Mouse (Mus musculus): ENCODE results near the gene Tex33. TPM values are rescaled to one million over a fixed set of nuclear protein-coding genes. Genes with fewer than 3 reads are reported as not detected.

Gene Tex33
- polyA plus RNA-seq, 1 experiment = not detected

DNA sequence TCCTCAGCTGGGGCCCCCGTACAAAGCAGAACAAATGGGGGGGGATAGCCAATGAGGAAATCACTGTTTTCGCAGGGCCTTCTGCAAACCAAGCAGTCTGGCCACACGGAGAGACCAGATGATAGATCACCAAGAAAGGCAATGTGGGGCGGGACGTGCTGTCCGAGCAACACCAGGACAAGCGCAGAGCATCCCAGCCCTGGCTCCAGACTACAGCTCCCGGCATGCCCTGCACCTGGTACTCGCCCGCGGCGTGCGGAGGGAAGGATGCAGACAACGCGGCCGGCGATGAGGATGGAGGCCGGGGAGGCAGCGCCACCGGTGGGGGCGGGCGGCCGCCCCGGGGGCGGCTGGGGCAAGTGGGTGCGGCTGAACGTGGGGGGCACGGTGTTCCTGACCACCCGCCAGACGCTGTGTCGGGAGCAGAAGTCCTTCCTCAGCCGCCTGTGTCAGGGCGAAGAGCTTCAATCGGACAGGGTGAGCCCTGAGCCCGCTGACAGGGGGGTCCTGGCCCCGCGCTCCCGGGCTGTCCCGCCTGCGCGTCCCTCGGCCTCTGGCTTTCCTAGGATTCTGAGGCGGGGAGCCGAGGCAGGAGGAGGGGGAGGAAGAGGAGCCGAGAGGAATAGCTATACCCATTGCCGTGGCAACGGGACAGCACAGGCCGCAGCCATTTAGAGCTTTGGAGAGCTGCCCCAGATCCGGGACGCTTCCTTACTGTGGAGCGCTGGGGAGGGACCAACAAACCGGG, 32.9 kb upstream of the Tex33 start, which contains the start of gene Kctd17:
TSS of gene Kctd17 (plus strand) at position 174 of the 748 bp plus-strand sequence.
- peak within 1 kb of the TSS; percentile 98 for H3K27ac ChIP-seq (replicated peaks; ENCODE audit: low read depth, low read length)
- peak within 1 kb of the TSS; percentile 65 for H3K4me3 ChIP-seq (ENCODE audit: insufficient read depth, low read depth, low read length)
- peaks cover 16% of the 10 kb centered on the region for H3K4me1 ChIP-seq (ENCODE audit: control insufficient read depth, insufficient read depth, insufficient read length, low read length)

DNA sequence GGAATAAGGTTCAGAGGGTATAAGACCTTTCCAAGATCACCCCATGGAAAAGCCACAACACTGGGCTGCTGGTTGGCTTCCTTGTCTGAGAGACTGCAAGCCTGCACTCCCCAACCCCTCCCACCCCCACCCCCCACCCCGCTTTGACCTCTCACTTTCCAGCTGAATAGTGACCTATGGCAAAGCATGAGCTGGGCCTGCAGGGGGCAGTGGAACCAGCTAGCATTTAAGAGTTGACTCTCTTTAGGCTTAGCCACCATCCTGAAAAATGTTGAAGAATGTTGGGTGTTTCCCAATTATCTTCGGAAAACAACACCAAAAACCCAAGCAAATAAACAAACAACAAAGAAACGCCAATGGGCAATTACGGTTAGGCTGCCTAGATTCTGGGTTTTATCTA, 29.5 kb upstream of the Tex33 start:
- H3K4me1 ChIP-seq (ENCODE audit: control insufficient read depth, insufficient read depth, insufficient read length, low read length) = 0 out of 2 replicates have a peak, but pooled peaks cover 2% of the 10 kb centered on the region
- H3K27ac ChIP-seq (replicated peaks; ENCODE audit: low read depth, low read length) = no peak overlapping the region
- H3K4me3 ChIP-seq (ENCODE audit: insufficient read depth, low read depth, low read length) = no peak overlapping the region

DNA sequence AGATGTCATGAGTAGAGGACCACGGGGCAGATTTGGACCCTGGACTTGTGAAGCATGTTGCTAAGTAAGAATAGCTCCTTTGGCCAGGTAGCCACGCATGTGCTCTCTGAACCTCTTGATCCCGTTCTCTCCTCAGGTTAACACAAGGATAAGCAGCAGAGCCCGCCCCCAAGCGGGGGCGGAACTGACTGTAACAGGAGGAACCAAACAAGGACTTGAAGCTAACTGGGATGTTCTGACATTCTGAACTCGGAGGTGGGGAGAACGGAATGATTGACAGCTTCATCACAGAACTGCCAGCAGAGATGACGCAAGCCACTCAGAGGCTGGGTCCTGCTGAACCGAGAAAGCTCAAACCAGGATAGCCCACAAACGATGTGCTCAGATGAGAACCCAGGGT, 28.8 kb upstream of the Tex33 start:
- Histone ChIP-seq H3K27ac (replicated peaks; ENCODE audit: low read depth, low read length) (no peak overlapping the region), H3K4me1 (ENCODE audit: control insufficient read depth, insufficient read depth, insufficient read length, low read length) (no peaks in the 10 kb centered on the region), H3K4me3 (ENCODE audit: insufficient read depth, low read depth, low read length) (no peak overlapping the region)

DNA sequence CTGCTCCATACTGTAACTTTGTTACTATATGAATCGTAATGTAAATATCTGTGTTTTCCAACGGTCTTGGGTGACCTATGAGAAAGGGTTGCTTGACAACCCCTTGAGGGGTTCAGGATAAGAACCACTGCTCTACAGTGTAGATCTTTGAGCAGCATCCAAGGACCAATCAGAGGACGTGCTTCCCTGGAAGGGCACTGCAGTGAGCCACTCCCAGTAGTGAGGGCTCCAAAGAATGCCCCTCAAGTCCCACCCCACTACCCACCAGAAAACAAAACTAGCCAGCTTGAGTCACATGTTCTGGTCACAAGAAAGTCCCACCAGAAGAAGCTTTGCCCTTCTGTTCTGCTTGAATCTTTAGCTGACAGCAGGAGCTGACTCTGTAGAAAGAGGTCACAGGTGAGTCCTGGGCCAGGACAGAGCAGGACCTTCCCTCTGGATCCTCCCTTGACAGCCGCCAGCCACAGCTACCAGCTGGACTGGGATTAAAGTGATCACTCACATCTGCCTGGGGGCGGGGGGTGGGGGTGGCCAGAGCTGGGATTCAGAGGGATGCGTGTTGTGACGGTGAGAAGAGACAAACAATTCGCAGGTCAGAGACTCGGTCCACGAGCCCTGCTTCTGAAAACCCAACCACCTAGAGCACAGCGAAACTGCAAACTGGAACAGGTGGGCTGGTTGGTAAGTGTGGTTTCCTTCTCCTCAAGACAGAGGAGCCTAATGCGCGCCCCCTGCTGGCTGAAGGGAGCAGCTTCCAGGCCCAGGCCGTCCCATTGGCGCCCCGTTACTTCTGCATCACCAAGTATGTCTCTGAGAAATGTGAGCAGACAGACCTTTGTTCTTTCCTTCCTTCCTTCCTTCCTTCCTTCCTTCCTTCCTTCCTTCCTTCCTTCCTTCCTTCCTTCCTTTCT, 26.6 kb upstream of the Tex33 start:
- Histone ChIP-seq H3K4me1 (ENCODE audit: control insufficient read depth, insufficient read depth, insufficient read length, low read length) (no peaks in the 10 kb centered on the region), H3K4me3 (ENCODE audit: insufficient read depth, low read depth, low read length) (no peak overlapping the region), H3K27ac (replicated peaks; ENCODE audit: low read depth, low read length) (no peak overlapping the region)

DNA sequence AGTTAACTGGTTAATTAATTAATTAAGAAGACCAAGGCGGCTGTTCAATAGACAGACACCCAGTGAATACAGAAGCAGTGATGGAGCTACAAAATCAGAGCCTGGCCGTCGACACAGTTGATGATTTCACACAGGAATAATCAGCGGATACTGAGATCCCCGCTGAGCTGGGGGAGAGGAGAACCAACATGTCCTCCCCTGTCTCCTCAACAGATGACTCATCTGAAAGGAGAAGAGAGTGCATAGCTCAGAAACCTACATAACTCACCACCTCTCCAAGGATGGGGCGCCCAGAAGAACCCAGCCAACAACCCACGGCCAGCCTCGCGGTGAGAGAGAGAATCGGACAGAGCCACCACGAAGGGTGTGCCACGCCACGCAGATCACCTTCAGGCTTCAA, 24.7 kb upstream of the Tex33 start:
- Histone ChIP-seq H3K4me3 (ENCODE audit: insufficient read depth, low read depth, low read length) (no peak overlapping the region), H3K4me1 (ENCODE audit: control insufficient read depth, insufficient read depth, insufficient read length, low read length) (no peaks in the 10 kb centered on the region), H3K27ac (replicated peaks; ENCODE audit: low read depth, low read length) (no peak overlapping the region)

DNA sequence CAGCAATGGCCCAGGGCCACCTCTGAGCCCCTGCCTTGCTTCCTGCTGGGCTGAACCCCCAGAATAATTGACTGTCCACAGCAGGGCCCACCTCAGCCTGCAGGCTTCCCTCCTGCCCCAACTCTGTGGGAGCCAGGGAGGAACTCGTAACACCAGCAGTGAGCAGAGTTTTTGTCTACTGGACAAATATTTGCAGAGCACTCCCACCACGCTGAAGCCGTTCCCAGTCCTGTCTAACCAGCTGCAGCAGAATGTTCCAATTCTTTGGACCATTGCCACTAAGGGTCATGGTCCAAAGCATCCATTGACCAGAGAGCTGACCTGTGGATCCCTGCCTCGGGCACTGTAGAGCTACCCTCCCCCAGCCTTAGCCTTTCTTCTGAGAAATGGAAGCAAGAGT, 21.2 kb upstream of the Tex33 start:
- Histone ChIP-seq H3K27ac (replicated peaks; ENCODE audit: low read depth, low read length) (no peak overlapping the region), H3K4me3 (ENCODE audit: insufficient read depth, low read depth, low read length) (no peak overlapping the region), H3K4me1 (ENCODE audit: control insufficient read depth, insufficient read depth, insufficient read length, low read length) (no peaks in the 10 kb centered on the region)

DNA sequence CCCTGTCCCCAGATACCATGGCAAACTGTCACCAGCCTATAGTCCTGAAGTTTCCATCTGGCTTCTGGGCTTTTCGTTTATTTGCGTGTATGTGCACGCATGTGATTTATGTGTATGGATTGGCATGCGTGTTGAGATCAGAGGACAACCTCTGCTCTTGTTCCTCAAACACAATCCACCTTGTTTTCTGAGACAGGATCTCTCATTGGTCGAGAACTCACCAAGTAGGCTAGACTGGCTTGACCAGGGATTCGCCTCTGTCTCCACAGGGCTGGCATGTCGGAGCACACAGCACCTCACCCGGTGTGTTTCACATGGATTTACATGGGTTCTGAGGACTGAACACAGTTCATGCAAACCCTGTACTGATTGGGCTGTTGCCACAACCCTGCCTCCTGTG, 18.4 kb upstream of the Tex33 start:
- Histone ChIP-seq H3K27ac (replicated peaks; ENCODE audit: low read depth, low read length) (no peak overlapping the region), H3K4me3 (ENCODE audit: insufficient read depth, low read depth, low read length) (no peak overlapping the region), H3K4me1 (ENCODE audit: control insufficient read depth, insufficient read depth, insufficient read length, low read length) (peaks cover 6% of the 10 kb centered on the region)

DNA sequence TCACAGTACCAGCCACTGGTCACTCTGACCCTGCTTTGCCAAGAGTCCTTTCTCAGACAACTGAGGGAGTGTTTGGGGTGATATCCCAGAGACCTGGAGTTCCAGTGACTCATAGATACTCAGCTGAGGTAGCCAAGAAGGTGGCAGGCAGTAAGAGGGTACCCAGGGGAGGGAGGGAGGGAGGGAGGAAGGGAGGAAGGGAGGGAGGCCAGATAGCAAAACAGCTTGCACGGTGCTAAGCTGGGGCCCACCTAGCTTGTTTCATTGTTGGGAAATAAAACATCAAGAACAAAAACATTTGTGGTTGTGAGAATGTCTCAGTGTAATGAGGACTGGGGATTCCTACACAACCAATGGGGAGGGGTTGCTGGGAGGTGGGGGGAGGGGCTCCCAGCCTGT, 18.0 kb upstream of the Tex33 start:
- Histone ChIP-seq H3K4me3 (ENCODE audit: insufficient read depth, low read depth, low read length) (no peak overlapping the region), H3K4me1 (ENCODE audit: control insufficient read depth, insufficient read depth, insufficient read length, low read length) (peaks cover 6% of the 10 kb centered on the region), H3K27ac (replicated peaks; ENCODE audit: low read depth, low read length) (no peak overlapping the region)

DNA sequence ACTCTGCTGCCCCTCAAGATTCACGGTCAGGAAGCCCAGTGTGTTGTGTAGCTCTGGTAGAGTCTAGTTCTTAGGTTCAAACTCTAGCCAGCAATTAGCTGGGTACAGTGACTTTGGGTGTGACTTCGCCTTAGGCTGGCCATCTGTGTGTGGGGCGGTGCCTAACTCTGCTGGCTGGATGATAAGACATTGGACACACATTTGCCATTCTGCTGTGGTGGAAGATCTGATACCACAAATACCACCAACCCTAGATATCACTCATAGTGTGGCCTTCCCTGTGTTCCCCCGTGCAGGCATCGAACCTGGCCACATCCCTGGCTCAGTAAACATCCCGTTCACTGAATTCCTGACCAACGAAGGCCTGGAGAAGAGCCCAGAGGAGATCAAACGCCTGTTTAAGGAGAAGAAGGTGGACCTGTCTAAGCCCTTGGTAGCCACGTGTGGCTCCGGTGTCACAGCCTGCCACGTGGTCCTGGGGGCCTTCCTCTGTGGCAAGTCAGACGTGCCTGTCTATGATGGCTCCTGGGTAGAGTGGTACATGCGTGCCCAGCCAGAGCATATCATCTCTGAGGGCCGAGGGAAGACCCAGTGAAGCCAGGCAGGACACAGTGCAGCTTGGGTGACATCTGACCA, 17.5 kb upstream of the Tex33 start:
- Histone ChIP-seq H3K4me3 (ENCODE audit: insufficient read depth, low read depth, low read length) (no peak overlapping the region), H3K4me1 (ENCODE audit: control insufficient read depth, insufficient read depth, insufficient read length, low read length) (peaks cover 6% of the 10 kb centered on the region), H3K27ac (replicated peaks; ENCODE audit: low read depth, low read length) (no peak overlapping the region)

DNA sequence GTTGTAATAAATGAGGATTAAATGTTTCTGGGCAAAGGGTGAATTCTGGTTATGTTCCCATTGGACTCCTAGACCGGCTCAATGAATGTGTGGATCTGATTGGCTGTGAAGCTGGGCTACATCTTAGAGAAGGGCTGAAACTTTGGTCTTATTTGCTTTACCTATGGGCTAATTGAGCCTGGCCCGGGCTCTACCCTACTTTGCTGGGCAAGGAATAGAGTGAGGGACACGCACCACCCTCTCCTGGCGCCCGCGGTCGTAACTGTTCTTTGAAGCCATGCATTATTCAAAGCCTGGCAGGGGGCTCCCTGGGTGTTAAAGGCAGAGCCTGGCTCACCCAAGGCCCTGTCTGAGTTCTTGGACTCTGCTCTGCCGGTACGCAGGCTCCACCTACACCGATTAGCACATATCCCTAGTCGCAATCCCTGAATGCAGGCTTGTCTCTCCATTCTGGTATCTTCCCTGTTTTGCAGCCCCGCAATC, 13.9 kb upstream of the Tex33 start:
- Histone ChIP-seq H3K4me1 (ENCODE audit: control insufficient read depth, insufficient read depth, insufficient read length, low read length) (peaks cover 12% of the 10 kb centered on the region), H3K4me3 (ENCODE audit: insufficient read depth, low read depth, low read length) (no peak overlapping the region), H3K27ac (replicated peaks; ENCODE audit: low read depth, low read length) (no peak overlapping the region)

DNA sequence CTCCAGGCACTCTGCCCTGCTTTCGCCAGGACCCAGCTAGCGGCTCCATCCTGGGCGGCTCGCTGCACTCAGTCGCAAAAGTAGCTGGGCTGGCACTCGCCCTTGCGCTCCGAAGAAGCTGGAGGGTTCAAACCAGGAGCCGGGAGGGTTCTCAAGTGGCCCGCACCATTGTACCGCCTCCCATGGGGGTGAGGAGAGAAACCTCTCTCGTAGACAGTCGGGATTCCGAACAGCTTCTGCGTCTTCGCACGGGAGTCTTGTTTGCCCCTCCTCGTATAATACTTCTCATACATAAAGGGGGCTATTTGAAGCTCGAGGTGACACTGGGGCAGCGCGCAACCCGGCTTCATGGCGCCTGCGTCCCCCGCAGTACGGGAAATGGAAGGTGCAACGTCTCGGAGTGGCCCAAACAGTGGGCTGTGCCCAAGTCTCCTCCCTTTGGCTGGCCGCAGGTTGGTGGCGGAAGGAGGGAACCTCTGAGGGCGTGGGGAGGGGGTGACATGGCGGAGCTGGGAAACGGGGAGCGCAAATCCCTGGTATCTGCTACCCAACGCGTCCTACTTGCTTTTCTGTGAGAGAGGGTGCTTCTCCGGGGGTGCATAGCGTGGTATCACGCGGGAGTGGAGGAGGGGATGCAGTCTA, 10.7 kb upstream of the Tex33 start, which contains the start of gene Mpst:
TSS of gene Mpst (plus strand) at position 124 of the 642 bp plus-strand sequence.
- Histone ChIP-seq H3K4me3 (ENCODE audit: insufficient read depth, low read depth, low read length) (peak within 1 kb of the TSS; percentile 84), H3K27ac (replicated peaks; ENCODE audit: low read depth, low read length) (peak within 1 kb of the TSS; percentile 96), H3K4me1 (ENCODE audit: control insufficient read depth, insufficient read depth, insufficient read length, low read length) (peaks cover 26% of the 10 kb centered on the region)

DNA sequence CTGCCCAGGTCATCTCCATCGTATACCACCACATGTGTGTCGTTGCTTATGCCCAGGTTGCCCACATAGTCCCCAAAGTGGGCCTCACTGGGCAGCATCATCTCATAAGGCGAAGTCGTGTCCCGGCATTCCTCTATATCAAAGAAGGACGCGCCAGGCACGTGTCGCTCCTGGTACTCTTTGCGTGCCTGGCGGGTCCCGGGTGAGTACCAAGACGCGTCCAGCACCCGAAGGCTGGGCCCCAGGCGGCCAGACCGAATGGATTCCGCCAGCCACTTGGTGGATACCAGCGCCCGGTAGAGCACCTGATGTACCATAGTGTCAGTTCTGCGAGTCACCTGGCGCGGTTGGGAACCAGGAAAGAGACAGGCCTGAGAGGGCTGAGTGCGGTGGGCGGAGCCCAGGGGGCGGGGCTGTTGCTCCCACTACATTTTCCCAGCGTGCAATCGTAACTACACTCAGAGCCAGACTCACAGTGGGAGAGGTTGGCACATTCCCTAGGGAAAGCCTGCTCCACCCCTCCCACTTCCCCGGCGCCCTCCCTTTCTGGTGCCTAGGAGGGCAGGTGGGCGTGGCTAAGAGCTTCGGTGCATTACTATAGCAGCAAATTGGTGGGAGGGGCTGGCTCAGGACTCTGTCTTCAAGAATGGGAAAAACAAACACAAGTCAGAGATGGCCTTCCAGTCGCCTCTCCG, 10.0 kb upstream of the Tex33 start, which contains the start of gene Tst:
TSS of gene Tst (minus strand) at position 391 of the 695 bp plus-strand sequence.
- peak within 1 kb of the TSS; percentile 96 for H3K27ac ChIP-seq (replicated peaks; ENCODE audit: low read depth, low read length)
- H3K4me1 ChIP-seq (ENCODE audit: control insufficient read depth, insufficient read depth, insufficient read length, low read length) = peaks cover 33% of the 10 kb centered on the region
- H3K4me3 ChIP-seq (ENCODE audit: insufficient read depth, low read depth, low read length) = peak within 1 kb of the TSS; percentile 84

DNA sequence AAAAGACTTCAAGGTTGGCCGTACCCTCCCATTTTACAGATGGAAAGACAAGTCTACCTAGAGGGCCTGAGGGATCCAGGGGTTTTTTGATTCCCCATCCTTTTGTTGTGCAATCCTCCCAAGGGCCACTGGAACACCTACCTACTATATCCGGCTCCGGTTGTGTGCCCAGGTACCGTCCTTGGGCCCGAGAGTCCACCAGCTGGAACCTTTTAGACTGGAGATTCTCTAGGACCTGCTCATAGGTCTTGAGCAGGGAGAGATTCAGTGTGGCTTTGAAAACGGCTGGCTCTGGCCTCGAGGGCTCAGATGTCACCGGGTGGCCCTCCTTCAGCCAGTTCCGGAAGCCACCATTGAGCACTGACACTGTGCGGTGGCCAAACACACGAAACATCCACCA, 9.4 kb upstream of the Tex33 start:
- peaks cover 33% of the 10 kb centered on the region for H3K4me1 ChIP-seq (ENCODE audit: control insufficient read depth, insufficient read depth, insufficient read length, low read length)
- peak overlapping the region; percentile 42; the same call in 1 of the 2 replicates for H3K27ac ChIP-seq (replicated peaks; ENCODE audit: low read depth, low read length)
- peak overlapping the region; percentile 84 for H3K4me3 ChIP-seq (ENCODE audit: insufficient read depth, low read depth, low read length)

DNA sequence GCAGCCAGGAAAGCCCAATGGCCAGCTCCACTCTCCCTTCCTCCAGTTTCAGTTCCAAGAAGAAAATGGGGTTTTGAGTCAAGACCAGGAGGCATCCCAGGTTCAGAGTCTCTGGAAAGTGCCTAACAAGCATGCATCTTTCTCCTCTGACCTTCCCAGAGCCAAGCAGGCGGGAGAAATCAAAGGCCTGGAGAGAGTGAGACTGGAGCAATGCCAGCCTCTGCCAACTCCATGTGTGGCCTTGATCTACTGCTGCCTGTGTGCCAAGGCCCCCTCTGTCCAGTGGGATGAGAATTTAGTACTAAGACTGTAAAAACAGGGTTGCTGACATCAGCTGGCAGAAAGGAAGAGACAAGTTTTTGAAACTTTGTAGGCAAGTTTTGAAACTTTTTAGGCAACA, 8.2 kb upstream of the Tex33 start:
- H3K27ac ChIP-seq (replicated peaks; ENCODE audit: low read depth, low read length) = no peak overlapping the region
- peaks cover 27% of the 10 kb centered on the region; the same call in 1 of the 2 replicates for H3K4me1 ChIP-seq (ENCODE audit: control insufficient read depth, insufficient read depth, insufficient read length, low read length)
- no peak overlapping the region for H3K4me3 ChIP-seq (ENCODE audit: insufficient read depth, low read depth, low read length)
